Mouse (Mus musculus): ENCODE data around the gene Rsph6a. TPM values are rescaled to one million over a fixed set of nuclear protein-coding genes. Genes with fewer than 3 reads are reported as not detected.

Rsph6a gene
- polyA plus RNA-seq, 1 experiment: 0.04 TPM

- no peak for TF ChIP-seq GATA1 (IDR thresholded peaks at IDR 0.05; ENCODE audit: low read length)
Observed at GRCm38 (mm10) chr7:19098811-19099210, 44.3 kb downstream of the Rsph6a start.

GRCm38 (mm10) chr7:19100290-19100689 is 45.8 kb downstream of the Rsph6a start:
- TF ChIP-seq GATA1 (IDR thresholded peaks at IDR 0.05; ENCODE audit: low read length): no peak

GRCm38 (mm10) chr7:19103741-19104140 is 49.3 kb downstream of the Rsph6a start:
- TF ChIP-seq GATA1 (IDR thresholded peaks at IDR 0.05; ENCODE audit: low read length): no peak

GRCm38 (mm10) chr7:19104486-19104885 is 50.0 kb downstream of the Rsph6a start:
- TF ChIP-seq GATA1 (IDR thresholded peaks at IDR 0.05; ENCODE audit: low read length): no peak

- no peak for TF ChIP-seq GATA1 (IDR thresholded peaks at IDR 0.05; ENCODE audit: low read length)
Observed at GRCm38 (mm10) chr7:19107436-19107835, 52.9 kb downstream of the Rsph6a start.

- TF ChIP-seq GATA1 (IDR thresholded peaks at IDR 0.05; ENCODE audit: low read length): no peak
Observed at GRCm38 (mm10) chr7:19109565-19109964, 55.1 kb downstream of the Rsph6a start.

- no peak for TF ChIP-seq GATA1 (IDR thresholded peaks at IDR 0.05; ENCODE audit: low read length)
Observed at GRCm38 (mm10) chr7:19118028-19118771, 63.7 kb downstream of the Rsph6a start, which contains the start of gene Gm4969. Gene Gm4969, minus strand, starts transcription at chr7:19118368.

- no peak for TF ChIP-seq GATA1 (IDR thresholded peaks at IDR 0.05; ENCODE audit: low read length)
Observed at GRCm38 (mm10) chr7:19119083-19119482, 64.6 kb downstream of the Rsph6a start.

GRCm38 (mm10) chr7:19119631-19120429 is 65.3 kb downstream of the Rsph6a start, which contains the start of gene Fbxo46:
Gene Fbxo46, plus strand, starts transcription at chr7:19119859.
- no peak for TF ChIP-seq GATA1 (IDR thresholded peaks at IDR 0.05; ENCODE audit: low read length)

GRCm38 (mm10) chr7:19121686-19122085 is 67.2 kb downstream of the Rsph6a start:
- TF ChIP-seq GATA1 (IDR thresholded peaks at IDR 0.05; ENCODE audit: low read length): no peak

Other genes starting within 250 kb of the Rsph6a start
- gene Psg17, start 233.1 kb upstream of the Rsph6a start, polyA plus RNA-seq (2012): not detected in 2 replicates
- gene Mill2, start 214.7 kb upstream of the Rsph6a start, polyA plus RNA-seq (2012): not detected in 2 replicates
- gene Pglyrp1, start 183.4 kb upstream of the Rsph6a start, polyA plus RNA-seq (2012): not detected in 2 replicates
- 81.8 and 103 TPM in 2 replicates for gene Ccdc61, start 144.3 kb upstream of the Rsph6a start, polyA plus RNA-seq (2012)
- not detected in 2 replicates for gene Nova2, start 128.8 kb upstream of the Rsph6a start, polyA plus RNA-seq (2012)
- gene Nanos2, start 67.3 kb upstream of the Rsph6a start, polyA plus RNA-seq (2012): not detected in 2 replicates
- gene Mypop, start 63.4 kb upstream of the Rsph6a start, polyA plus RNA-seq (2012): 32.1 and 38.6 TPM in 2 replicates
- gene Irf2bp1, start 50.6 kb upstream of the Rsph6a start, polyA plus RNA-seq (2012): 175 and 217 TPM in 2 replicates
- 0.04 TPM in 1 of 2 replicates, not detected in the other for gene Foxa3, start 31.2 kb upstream of the Rsph6a start, polyA plus RNA-seq (2012)
- gene Sympk, start 30.3 kb upstream of the Rsph6a start, polyA plus RNA-seq (2012): 336 and 348 TPM in 2 replicates
- gene Dmwd, start 21.5 kb downstream of the Rsph6a start, polyA plus RNA-seq (2012): 170 and 197 TPM in 2 replicates
- 71.8 and 88.9 TPM in 2 replicates for gene Dmpk, start 29.2 kb downstream of the Rsph6a start, polyA plus RNA-seq (2012)
- 20.3 and 21.4 TPM in 2 replicates for gene Six5, start 39.9 kb downstream of the Rsph6a start, polyA plus RNA-seq (2012)
- not detected in 2 replicates for gene Gm4969, start 63.7 kb downstream of the Rsph6a start, polyA plus RNA-seq (2012)
- gene Fbxo46, start 65.2 kb downstream of the Rsph6a start, polyA plus RNA-seq (2012): 26.5 and 28.7 TPM in 2 replicates
- 11.6 and 11.8 TPM in 2 replicates for gene Qpctl, start 94.6 kb downstream of the Rsph6a start, polyA plus RNA-seq (2012)
- gene Snrpd2, start 95.0 kb downstream of the Rsph6a start, polyA plus RNA-seq (2012): 80.6 and 135 TPM in 2 replicates
- 2.0 and 3.0 TPM in 2 replicates for gene Gipr, start 111.4 kb downstream of the Rsph6a start, polyA plus RNA-seq (2012)
- gene Eml2, start 121.7 kb downstream of the Rsph6a start, polyA plus RNA-seq (2012): 26.9 and 30.2 TPM in 2 replicates
- 0.11 and 0.17 TPM in 2 replicates for gene Gpr4, start 157.8 kb downstream of the Rsph6a start, polyA plus RNA-seq (2012)
- 15.7 and 17.2 TPM in 2 replicates for gene Opa3, start 173.6 kb downstream of the Rsph6a start, polyA plus RNA-seq (2012)
- 588 and 783 TPM in 2 replicates for gene Vasp, start 217.1 kb downstream of the Rsph6a start, polyA plus RNA-seq (2012)
- not detected in 2 replicates for gene Ppm1n, start 225.4 kb downstream of the Rsph6a start, polyA plus RNA-seq (2012)
- gene Rtn2, start 227.9 kb downstream of the Rsph6a start, polyA plus RNA-seq (2012): 0.65 and 0.72 TPM in 2 replicates

Measured in G1E-ER4 (cell line).